Mouse (Mus musculus) neural tube, embryonic 11.5 days (tissue): ENCODE results near the gene Smg6. TPM values are rescaled to one million over a fixed set of nuclear protein-coding genes. Genes with fewer than 3 reads are reported as not detected.

Experiments used
- ATAC-seq: fragments of 200-750 bp; cut with Nextera tagmentation; 2 replicates; pipeline ENCODE4 v1.8.0; 2017; ENCODE audit warnings: moderate number of reproducible peaks, mild to moderate bottlenecking, moderate TSS enrichment, moderate library complexity; ENCODE audit not compliant: insufficient read depth, low FRiP score, low TSS enrichment
- DNase-seq: peaks from one replicate; pipeline ENCODE4 v3.0.0-alpha.2; 2015; ENCODE audit warnings: low spot score
- H3K27ac ChIP-seq: fragments of 300-500 bp; sonication (generic); 2 replicates; pipeline ENCODE4 v1.5.1; 2014; ENCODE audit warnings: low read depth, mild to moderate bottlenecking, low read length
- H3K27me3 ChIP-seq: fragments of 300-500 bp; sonication (generic); 2 replicates; pipeline ENCODE4 v1.6.1; 2014; ENCODE audit warnings: mild to moderate bottlenecking, low read length, mixed read lengths; ENCODE audit not compliant: control insufficient read depth, insufficient read depth
- H3K36me3 ChIP-seq: fragments of 300-500 bp; sonication (generic); 2 replicates; pipeline ENCODE4 v1.6.1; 2014; ENCODE audit warnings: mild to moderate bottlenecking, low read length, moderate library complexity, mixed read lengths; ENCODE audit not compliant: control insufficient read depth, insufficient read depth
- H3K4me1 ChIP-seq: fragments of 300-500 bp; sonication (generic); 2 replicates; pipeline ENCODE4 v1.6.1; 2014; ENCODE audit warnings: low read length, mixed read lengths; ENCODE audit not compliant: control insufficient read depth, insufficient read depth
- H3K4me2 ChIP-seq: fragments of 300-500 bp; sonication (generic); 2 replicates; pipeline ENCODE4 v1.6.1; 2014; ENCODE audit warnings: low read depth, mild to moderate bottlenecking, moderate library complexity
- H3K4me3 ChIP-seq: fragments of 300-500 bp; sonication (generic); 2 replicates; pipeline ENCODE4 v1.5.1; 2014; ENCODE audit warnings: low read depth, low read length
- H3K9ac ChIP-seq: fragments of 300-500 bp; sonication (generic); 2 replicates; pipeline ENCODE4 v1.6.1; 2014; ENCODE audit warnings: mild to moderate bottlenecking, low read length
- H3K9me3 ChIP-seq: fragments of 300-500 bp; sonication (generic); 2 replicates; pipeline ENCODE4 v1.6.1; 2016; ENCODE audit warnings: low read length; ENCODE audit not compliant: control insufficient read depth
- WGBS: fragments of 180-500 bp; shearing (Covaris S2); extraction: QIAGEN DNeasy Blood & Tissue Kit; methylation state at CpG from one replicate; pipeline ENCODE4 v1.1.7; 2014; 5-methylcytosine and 5-hydroxymethylcytosine counted together
- polyA plus RNA-seq: library from polyadenylated mRNA; unstranded; fragments of >200 nt; fragmentation: Nextera tagmentation; extraction: Ambion mirVana; gene quantifications from 2 replicates; pipeline ENCODE4 v1.2.1, GENCODE M21; 2014

Smg6 gene
- polyA plus RNA-seq, 1 experiment from 2014 or later, result 17.4 TPM

GRCm38 (mm10) chr11:75044333-75044732 is 118.7 kb downstream of the Smg6 start:
- Histone ChIP-seq H3K9me3 (no peaks in the 10 kb centered on the region), H3K36me3 (no peaks in the 10 kb centered on the region), H3K4me2 (no peak overlapping the region), H3K9ac (no peak overlapping the region), H3K4me1 (no peaks in the 10 kb centered on the region), H3K27ac (no peak overlapping the region), H3K4me3 (no peak overlapping the region), H3K27me3 (no peaks in the 10 kb centered on the region)
- no peak for ATAC-seq
- no peak for DNase-seq
- WGBS, result 86% methylated on average over 3 of the region's 3 CpGs

GRCm38 (mm10) chr11:75045822-75046221 is 120.2 kb downstream of the Smg6 start:
- Histone ChIP-seq H3K4me3 (no peak overlapping the region), H3K4me2 (no peak overlapping the region), H3K4me1 (peaks cover 6% of the 10 kb centered on the region), H3K27ac (no peak overlapping the region), H3K9ac (no peak overlapping the region), H3K36me3 (0 out of 2 replicates have a peak, but pooled peaks cover 2% of the 10 kb centered on the region), H3K27me3 (no peaks in the 10 kb centered on the region), H3K9me3 (no peaks in the 10 kb centered on the region)
- ATAC-seq (no peak), DNase-seq (no peak)
- 88% methylated on average over 4 of the region's 4 CpGs for WGBS

GRCm38 (mm10) chr11:75046638-75047037 is 121.0 kb downstream of the Smg6 start:
- ATAC-seq, result no peak
- no peak overlapping the region for H3K4me3 ChIP-seq
- 89% methylated on average over 3 of the region's 3 CpGs for WGBS
- peak overlapping the region; percentile 42; the same call in 1 of the 2 replicates for H3K27ac ChIP-seq
- DNase-seq, result no peak
- H3K4me1 ChIP-seq, result peaks cover 8% of the 10 kb centered on the region
- H3K27me3 ChIP-seq, result no peaks in the 10 kb centered on the region
- H3K9me3 ChIP-seq, result no peaks in the 10 kb centered on the region
- no peak overlapping the region for H3K4me2 ChIP-seq
- 0 out of 2 replicates have a peak, but pooled peaks cover 2% of the 10 kb centered on the region for H3K36me3 ChIP-seq
- no peak overlapping the region for H3K9ac ChIP-seq

- ATAC-seq (no peak), DNase-seq (peak; percentile 52)
- Histone ChIP-seq H3K36me3 (0 out of 2 replicates have a peak, but pooled peaks cover 2% of the 10 kb centered on the region), H3K9ac (no peak overlapping the region), H3K4me2 (no peak overlapping the region), H3K9me3 (no peaks in the 10 kb centered on the region), H3K27me3 (no peaks in the 10 kb centered on the region), H3K27ac (peak overlapping the region; percentile 42; the same call in 1 of the 2 replicates), H3K4me3 (no peak overlapping the region), H3K4me1 (peaks cover 9% of the 10 kb centered on the region)
- WGBS, result 68% methylated on average over 6 of the region's 6 CpGs
Observed at GRCm38 (mm10) chr11:75047066-75047465, 121.4 kb downstream of the Smg6 start.

- no peak overlapping the region for H3K4me3 ChIP-seq
Observed at GRCm38 (mm10) chr11:75047736-75048407, 122.2 kb downstream of the Smg6 start.

GRCm38 (mm10) chr11:75049146-75049545 is 123.5 kb downstream of the Smg6 start:
- ATAC-seq (no peak), DNase-seq (no peak)
- Histone ChIP-seq H3K9ac (no peak overlapping the region), H3K4me2 (no peak overlapping the region), H3K27me3 (no peaks in the 10 kb centered on the region), H3K9me3 (no peaks in the 10 kb centered on the region), H3K27ac (no peak overlapping the region), H3K4me1 (peaks cover 17% of the 10 kb centered on the region), H3K4me3 (no peak overlapping the region), H3K36me3 (0 out of 2 replicates have a peak, but pooled peaks cover 2% of the 10 kb centered on the region)
- 43% methylated on average over 2 of the region's 2 CpGs for WGBS

More at GRCm38 (mm10) chr11:75047736-75048407, 122.2 kb downstream of the Smg6 start:
- WGBS, result 80% methylated on average over 7 of the region's 7 CpGs
- H3K27me3 ChIP-seq, result no peaks in the 10 kb centered on the region
- ATAC-seq, result no peak
- no peak for DNase-seq
- H3K4me2 ChIP-seq, result no peak overlapping the region
- H3K9ac ChIP-seq, result no peak overlapping the region
- H3K36me3 ChIP-seq, result 0 out of 2 replicates have a peak, but pooled peaks cover 2% of the 10 kb centered on the region
- peak overlapping the region; percentile 24; the same call in 1 of the 2 replicates for H3K27ac ChIP-seq
- H3K9me3 ChIP-seq, result no peaks in the 10 kb centered on the region
- H3K4me1 ChIP-seq, result peaks cover 12% of the 10 kb centered on the region

- H3K36me3 ChIP-seq, result 0 out of 2 replicates have a peak, but pooled peaks cover 2% of the 10 kb centered on the region
- H3K27ac ChIP-seq, result 0 out of 2 replicates have a peak overlapping the region, but pooled peaks have one; percentile 17
- no peaks in the 10 kb centered on the region for H3K9me3 ChIP-seq
- H3K4me1 ChIP-seq, result peaks cover 17% of the 10 kb centered on the region
- no peak overlapping the region for H3K4me2 ChIP-seq
- WGBS, result 48% methylated on average over 2 of the region's 2 CpGs
- H3K9ac ChIP-seq, result no peak overlapping the region
- DNase-seq (no peak), ATAC-seq (no peak)
- no peak overlapping the region for H3K4me3 ChIP-seq
- no peaks in the 10 kb centered on the region for H3K27me3 ChIP-seq
Observed at GRCm38 (mm10) chr11:75049807-75050206, 124.2 kb downstream of the Smg6 start.

GRCm38 (mm10) chr11:75051239-75051638 is 125.6 kb downstream of the Smg6 start:
- WGBS, result 44% methylated on average over 1 of the region's 1 CpGs
- peak overlapping the region; percentile 37; the same call in 1 of the 2 replicates for H3K27ac ChIP-seq
- no peaks in the 10 kb centered on the region for H3K9me3 ChIP-seq
- H3K4me2 ChIP-seq, result no peak overlapping the region
- DNase-seq, result no peak
- peaks cover 17% of the 10 kb centered on the region for H3K4me1 ChIP-seq
- H3K27me3 ChIP-seq, result no peaks in the 10 kb centered on the region
- no peak overlapping the region for H3K9ac ChIP-seq
- H3K4me3 ChIP-seq, result no peak overlapping the region
- H3K36me3 ChIP-seq, result 0 out of 2 replicates have a peak, but pooled peaks cover 2% of the 10 kb centered on the region
- ATAC-seq, result no peak
